Mouse (Mus musculus): ENCODE data around the gene Gjd3.

DNA sequence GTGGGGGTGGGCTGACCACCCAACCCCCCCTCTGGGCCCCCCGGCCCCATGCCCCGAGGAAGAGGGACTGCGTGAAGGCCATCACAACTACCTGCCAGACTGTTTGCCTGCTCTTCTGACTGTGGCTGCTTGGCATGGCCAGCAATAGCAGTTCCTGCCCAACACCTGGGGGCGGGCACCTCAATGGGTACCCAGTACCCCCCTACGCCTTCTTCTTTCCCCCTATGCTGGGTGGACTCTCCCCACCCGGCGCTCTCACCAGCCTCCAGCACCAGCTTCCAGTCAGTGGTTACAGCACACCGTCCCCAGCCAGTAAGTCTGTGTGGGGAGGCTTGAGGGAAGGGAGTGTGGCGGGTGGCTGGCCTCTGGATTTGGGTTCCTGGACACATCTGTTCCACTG is 32.3 kb downstream of the Gjd3 start:
- TF ChIP-seq CTCF (IDR thresholded peaks at IDR 0.05; ENCODE audit: control insufficient read depth, insufficient read depth, low read length) (no peak), POLR2A (IDR thresholded peaks at IDR 0.05; ENCODE audit: borderline replicate concordance, control insufficient read depth, low read depth, low read length) (no peak; the same call in 1 of the 2 replicates)
